Mouse (Mus musculus) ES-E14 (cell line): Measurements from ENCODE around the gene Insc.

Experiments
- CHD2 ChIP-seq: IDR thresholded peaks from 2 replicates; pipeline ENCODE4 v1.6.1; 2014; ENCODE audit warnings: mild to moderate bottlenecking, low read depth, low read length, inconsistent platforms
- HCFC1 ChIP-seq: IDR thresholded peaks from 2 replicates; pipeline ENCODE4 v1.6.1; 2012; ENCODE audit warnings: low read length, inconsistent platforms, borderline replicate concordance; ENCODE audit not compliant: insufficient read depth
- MAFK ChIP-seq: IDR thresholded peaks from 2 replicates; pipeline ENCODE4 v1.6.1; 2014; ENCODE audit warnings: mild to moderate bottlenecking, low read depth, low read length, inconsistent platforms; ENCODE audit not compliant: insufficient read depth
- ZC3H11A ChIP-seq: IDR thresholded peaks from 2 replicates; pipeline ENCODE4 v1.6.1; 2012; ENCODE audit warnings: low read depth, mild to moderate bottlenecking, inconsistent platforms, low read length, borderline replicate concordance
- ZNF384 ChIP-seq: IDR thresholded peaks from 2 replicates; pipeline ENCODE4 v1.6.1; 2012; ENCODE audit warnings: low read depth, low read length, inconsistent platforms

DNA sequence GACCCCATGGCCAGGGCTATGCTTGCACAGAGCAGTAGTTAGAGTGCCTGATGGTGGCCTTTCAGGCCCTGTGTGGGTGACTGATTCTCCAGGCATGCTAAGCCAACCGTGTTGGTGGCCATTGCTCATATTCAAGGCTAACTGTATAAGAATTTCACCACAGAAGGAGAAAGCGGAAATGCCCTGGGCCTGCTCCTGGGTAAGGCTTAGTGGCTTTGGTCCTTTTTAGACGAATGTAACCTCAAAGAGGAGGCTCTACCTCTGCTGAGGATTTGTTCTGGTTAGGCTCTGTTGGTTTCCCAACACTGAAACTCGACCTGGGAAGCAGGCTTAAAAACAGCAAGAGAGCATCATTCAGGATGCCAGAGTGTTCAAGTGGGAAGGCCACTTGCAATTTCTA, 4.7 kb downstream of the Insc start:
- TF ChIP-seq ZC3H11A (no peak), ZNF384 (no peak), MAFK (no peak), CHD2 (no peak), HCFC1 (no peak)
